27 mouse cellular contexts compared by ENCODE assay signal in genomic region chr5:150821152-150821551, GRCm38 (mm10).
DNase-seq lines count a peak whose midpoint lies in the region; ATAC-seq and TF ChIP-seq lines count a peak whose summit lies in the region.
"Had no signal": no experiment of that assay in that cellular context is flagged by ENCODE, and none has a peak within 500 bp of the region (broad histone marks: within the 10 kb centered on the region; RNA-seq: fewer than 3 reads in every experiment).

No protein-coding gene starts in this region.

- ATAC-seq in embryonic facial prominence, embryonic 14.5 days (ENCODE audit: low read depth): 0 out of 2 replicates have a peak, but pooled peaks have one; percentile 37
- ATAC-seq in frontal cortex, adult (ENCODE audit: low TSS enrichment): peak; percentile 27
- peak; percentile 43 for ATAC-seq in limb, embryonic 14.5 days (ENCODE audit: low FRiP score, low read depth)
- ATAC-seq in stomach, embryonic 16.5 days (ENCODE audit: insufficient read depth, low FRiP score): peak; percentile 21; the same call in 1 of the 2 replicates
- ATAC-seq in stomach, postnatal 0 days (ENCODE audit: low FRiP score, low TSS enrichment): no peak
- ATAC-seq: intestine, postnatal 0 days; midbrain, embryonic 16.5 days had no signal

- TF ChIP-seq CTCF in stomach, postnatal 0 days (IDR thresholded peaks at IDR 0.05; ENCODE audit: low read depth): no peak

- H3K9ac ChIP-seq in embryonic facial prominence, embryonic 14.5 days (ENCODE audit: low read depth, low read length): no peak overlapping the region
- no peak overlapping the region for H3K9ac ChIP-seq in limb, embryonic 14.5 days (ENCODE audit: low read depth, low read length, severe bottlenecking)
- no peak overlapping the region for H3K9ac ChIP-seq in stomach, embryonic 16.5 days (ENCODE audit: low read length)
- H3K9ac ChIP-seq in stomach, postnatal 0 days (ENCODE audit: low read length): no peak overlapping the region
- H3K9ac ChIP-seq: embryonic facial prominence, embryonic 12.5 days; hindbrain, embryonic 14.5 days; limb, embryonic 12.5 days had no signal

- no peak for TF ChIP-seq EP300 in stomach, postnatal 0 days (optimal IDR thresholded peaks at IDR 0.05)

- H3K4me3 ChIP-seq in embryonic facial prominence, embryonic 14.5 days (ENCODE audit: low read depth, low read length): no peak overlapping the region
- no peak overlapping the region for H3K4me3 ChIP-seq in embryonic facial prominence, embryonic 10.5 days
- no peak overlapping the region for H3K4me3 ChIP-seq in limb, embryonic 14.5 days (replicated peaks; ENCODE audit: low read length)
- H3K4me3 ChIP-seq in limb, embryonic 10.5 days: no peak overlapping the region
- no peak overlapping the region for H3K4me3 ChIP-seq in stomach, embryonic 16.5 days (replicated peaks; ENCODE audit: low read length)
- no peak overlapping the region for H3K4me3 ChIP-seq in stomach, postnatal 0 days (ENCODE audit: low read depth, low read length)
- H3K4me3 ChIP-seq: embryonic facial prominence, embryonic 12.5 days; erythroblast, embryonic 14.5 days; limb, embryonic 12.5 days had no signal

- DNase-seq in embryonic facial prominence, embryonic 14.5 days (ENCODE audit: low spot score): peak; percentile 62
- no peak for DNase-seq in embryonic facial prominence, embryonic 10.5 days (ENCODE audit: low spot score)
- DNase-seq in frontal cortex, postnatal 14 days (ENCODE audit: low spot score in 2 of 2): no peak
- peak; percentile 31 for DNase-seq in limb, embryonic 14.5 days (ENCODE audit: low spot score)
- no peak for DNase-seq in limb, embryonic 10.5 days (ENCODE audit: low spot score)
- DNase-seq in stomach, postnatal 0 days (ENCODE audit: low spot score): no peak
- DNase-seq: adrenal gland, postnatal 10 days; cerebellum, adult 11 months; cerebellum, adult 9-10 months; cerebellum, postnatal 36 days; gastrocnemius, postnatal 10 days; heart, postnatal 4 days; kidney, adult 9 months; kidney, postnatal 25 days; lung, postnatal 10 days; right cerebral cortex, adult 18-20 months; thymus, postnatal 14 days had no signal

- H3K36me3 ChIP-seq in embryonic facial prominence, embryonic 14.5 days (ENCODE audit: control insufficient read depth, insufficient read depth, low read length): no peaks in the 10 kb centered on the region
- H3K36me3 ChIP-seq in embryonic facial prominence, embryonic 10.5 days (replicated peaks): no peaks in the 10 kb centered on the region
- no peaks in the 10 kb centered on the region for H3K36me3 ChIP-seq in limb, embryonic 14.5 days (ENCODE audit: control insufficient read depth, insufficient read depth, low read length)
- no peaks in the 10 kb centered on the region for H3K36me3 ChIP-seq in limb, embryonic 10.5 days
- H3K36me3 ChIP-seq in stomach, embryonic 16.5 days (ENCODE audit: control insufficient read depth, insufficient read depth, low read length): no peaks in the 10 kb centered on the region
- no peaks in the 10 kb centered on the region for H3K36me3 ChIP-seq in stomach, postnatal 0 days (ENCODE audit: control insufficient read depth, insufficient read depth, low read length)
- H3K36me3 ChIP-seq: embryonic facial prominence, embryonic 12.5 days; limb, embryonic 12.5 days had no signal

- H3K4me2 ChIP-seq in embryonic facial prominence, embryonic 14.5 days (ENCODE audit: low read depth, low read length): no peak overlapping the region
- no peak overlapping the region for H3K4me2 ChIP-seq in limb, embryonic 14.5 days (replicated peaks; ENCODE audit: low read depth, low read length, severe bottlenecking)
- no peak overlapping the region for H3K4me2 ChIP-seq in stomach, embryonic 16.5 days (ENCODE audit: low read depth, low read length)
- no peak overlapping the region for H3K4me2 ChIP-seq in stomach, postnatal 0 days (replicated peaks; ENCODE audit: low read depth)
- H3K4me2 ChIP-seq: embryonic facial prominence, embryonic 12.5 days; hindbrain, embryonic 14.5 days; limb, embryonic 12.5 days; liver, embryonic 11.5 days had no signal

- H3K4me1 ChIP-seq in embryonic facial prominence, embryonic 14.5 days (ENCODE audit: control insufficient read depth, insufficient read depth, low read length): no peaks in the 10 kb centered on the region
- H3K4me1 ChIP-seq in embryonic facial prominence, embryonic 10.5 days: no peaks in the 10 kb centered on the region
- H3K4me1 ChIP-seq in limb, embryonic 14.5 days (ENCODE audit: control insufficient read depth, insufficient read depth, low read length): no peaks in the 10 kb centered on the region
- H3K4me1 ChIP-seq in limb, embryonic 10.5 days: no peaks in the 10 kb centered on the region
- H3K4me1 ChIP-seq in stomach, embryonic 16.5 days (ENCODE audit: control insufficient read depth, insufficient read depth, low read length): no peaks in the 10 kb centered on the region
- no peaks in the 10 kb centered on the region for H3K4me1 ChIP-seq in stomach, postnatal 0 days (replicated peaks; ENCODE audit: control insufficient read depth, insufficient read depth)
- H3K4me1 ChIP-seq: embryonic facial prominence, embryonic 12.5 days; limb, embryonic 12.5 days had no signal

- H3K9me3 ChIP-seq in embryonic facial prominence, embryonic 14.5 days (ENCODE audit: control insufficient read depth, low read length): 0 out of 2 replicates have a peak, but pooled peaks cover 9% of the 10 kb centered on the region
- peaks cover 9% of the 10 kb centered on the region; the same call in 1 of the 2 replicates for H3K9me3 ChIP-seq in embryonic facial prominence, embryonic 10.5 days
- H3K9me3 ChIP-seq in limb, embryonic 14.5 days (ENCODE audit: control insufficient read depth, low read length): no peaks in the 10 kb centered on the region
- no peaks in the 10 kb centered on the region for H3K9me3 ChIP-seq in limb, embryonic 10.5 days (replicated peaks)
- H3K9me3 ChIP-seq in stomach, embryonic 16.5 days (replicated peaks; ENCODE audit: control insufficient read depth, low read length): 0 out of 2 replicates have a peak, but pooled peaks cover 7% of the 10 kb centered on the region
- no peaks in the 10 kb centered on the region for H3K9me3 ChIP-seq in stomach, postnatal 0 days (ENCODE audit: control insufficient read depth, low read length)
- H3K9me3 ChIP-seq: embryonic facial prominence, embryonic 12.5 days had no signal

- 53% methylated on average over 4 of the region's 4 CpGs for WGBS in embryonic facial prominence, embryonic 14.5 days
- WGBS in embryonic facial prominence, embryonic 10.5 days: 91% methylated on average over 4 of the region's 4 CpGs
- 70% methylated on average over 4 of the region's 4 CpGs for WGBS in limb, embryonic 14.5 days
- WGBS in limb, embryonic 10.5 days: 95% methylated on average over 4 of the region's 4 CpGs
- 68% methylated on average over 4 of the region's 4 CpGs for WGBS in stomach, embryonic 16.5 days
- 76% methylated on average over 4 of the region's 4 CpGs for WGBS in stomach, postnatal 0 days

- no peaks in the 10 kb centered on the region for H3K27me3 ChIP-seq in embryonic facial prominence, embryonic 14.5 days (replicated peaks; ENCODE audit: control insufficient read depth, insufficient read depth, low read length)
- no peaks in the 10 kb centered on the region for H3K27me3 ChIP-seq in embryonic facial prominence, embryonic 10.5 days (replicated peaks; ENCODE audit: low read depth, poor library complexity, severe bottlenecking)
- H3K27me3 ChIP-seq in limb, embryonic 14.5 days (ENCODE audit: control insufficient read depth, insufficient read depth, low read length): no peaks in the 10 kb centered on the region
- no peaks in the 10 kb centered on the region for H3K27me3 ChIP-seq in limb, embryonic 10.5 days (ENCODE audit: low read depth, poor library complexity, severe bottlenecking)
- no peaks in the 10 kb centered on the region for H3K27me3 ChIP-seq in stomach, embryonic 16.5 days (ENCODE audit: control insufficient read depth, insufficient read depth, low read length)
- H3K27me3 ChIP-seq in stomach, postnatal 0 days (ENCODE audit: control insufficient read depth, insufficient read depth, low read length): no peaks in the 10 kb centered on the region
- H3K27me3 ChIP-seq: CH12.LX; embryonic facial prominence, embryonic 12.5 days; limb, embryonic 12.5 days had no signal

- no peak for TF ChIP-seq POLR2A in limb, embryonic 14.5 days (IDR thresholded peaks at IDR 0.05; ENCODE audit: borderline replicate concordance, extremely low read depth, insufficient read depth, insufficient read length)

- no peak overlapping the region for H3K27ac ChIP-seq in embryonic facial prominence, embryonic 14.5 days (replicated peaks; ENCODE audit: low read depth, low read length)
- no peak overlapping the region for H3K27ac ChIP-seq in embryonic facial prominence, embryonic 10.5 days (replicated peaks)
- H3K27ac ChIP-seq in limb, embryonic 14.5 days (replicated peaks; ENCODE audit: low read depth, low read length): no peak overlapping the region
- H3K27ac ChIP-seq in limb, embryonic 10.5 days: no peak overlapping the region
- H3K27ac ChIP-seq in stomach, embryonic 16.5 days (ENCODE audit: low read length): no peak overlapping the region
- no peak overlapping the region for H3K27ac ChIP-seq in stomach, postnatal 0 days (replicated peaks)
- H3K27ac ChIP-seq: embryonic facial prominence, embryonic 12.5 days; hindbrain, embryonic 14.5 days; limb, embryonic 12.5 days had no signal

Comparison
In these comparisons a context has a peak if more than half of its experiments do, and no peak if none do; other contexts are left out.
1. DNase-seq: peak in embryonic facial prominence, embryonic 14.5 days (single experiment) and limb, embryonic 14.5 days (single experiment); none in embryonic facial prominence, embryonic 10.5 days (single experiment), frontal cortex, postnatal 14 days (0 of 2), limb, embryonic 10.5 days (single experiment) and stomach, postnatal 0 days (single experiment).